Mouse (Mus musculus) bone marrow macrophage, adult 2 months (primary cell): Measurements from ENCODE around the gene AC140267.1. TPM values are rescaled to one million over a fixed set of nuclear protein-coding genes. Genes with fewer than 3 reads are reported as not detected.
A peak's percentile ranks its signal among the peaks of the same experiment; 100 is the strongest.

Experiments used
- H3K27ac ChIP-seq: 2 replicates; pipeline ENCODE4 v1.5.1; 2012; ENCODE audit warnings: low read depth, low read length; ENCODE audit not compliant: insufficient read depth
- H3K4me1 ChIP-seq: 2 replicates; pipeline ENCODE4 v1.6.1; 2012; ENCODE audit warnings: low read length; ENCODE audit not compliant: control insufficient read depth, insufficient read depth
- H3K4me3 ChIP-seq: 2 replicates; pipeline ENCODE4 v1.5.1; 2012; ENCODE audit warnings: mild to moderate bottlenecking, low read length, moderate library complexity; ENCODE audit not compliant: insufficient read depth
- CTCF ChIP-seq: IDR thresholded peaks from 2 replicates; pipeline ENCODE4 v1.5.1; 2012; ENCODE audit warnings: low read depth, mild to moderate bottlenecking, low read length, moderate library complexity
- POLR2A ChIP-seq: IDR thresholded peaks from 2 replicates; pipeline ENCODE4 v1.6.1; 2012; ENCODE audit warnings: mild to moderate bottlenecking, low read depth, low read length, borderline replicate concordance
- polyA plus RNA-seq: library from polyadenylated mRNA; stranded (reverse); fragments of >200 nt; gene quantifications from 2 replicates; pipeline ENCODE4 v1.2.4, GENCODE M21; 2012; ENCODE audit not compliant: missing spikeins, insufficient read depth, insufficient read length

AC140267.1 gene
- not detected in 2 replicates for polyA plus RNA-seq

GRCm38 (mm10) chr15:80235535-80235934, at the start of gene AC140267.1:
Gene AC140267.1 (plus strand): TSS chr15:80235835.
- peak within 1 kb of the TSS; percentile 51; the same call in 1 of the 2 replicates for H3K27ac ChIP-seq
- peaks cover 6% of the 10 kb centered on the region for H3K4me1 ChIP-seq
- H3K4me3 ChIP-seq, result peak within 1 kb of the TSS; percentile 87
- TF ChIP-seq POLR2A, result no peak
- no peak for TF ChIP-seq CTCF

- H3K4me1 ChIP-seq, result no peaks in the 10 kb centered on the region
- no peak overlapping the region for H3K4me3 ChIP-seq
- TF ChIP-seq POLR2A (no peak), CTCF (no peak)
- no peak overlapping the region for H3K27ac ChIP-seq
Observed at GRCm38 (mm10) chr15:80188927-80189326, 46.7 kb upstream of the AC140267.1 start.

DNA sequence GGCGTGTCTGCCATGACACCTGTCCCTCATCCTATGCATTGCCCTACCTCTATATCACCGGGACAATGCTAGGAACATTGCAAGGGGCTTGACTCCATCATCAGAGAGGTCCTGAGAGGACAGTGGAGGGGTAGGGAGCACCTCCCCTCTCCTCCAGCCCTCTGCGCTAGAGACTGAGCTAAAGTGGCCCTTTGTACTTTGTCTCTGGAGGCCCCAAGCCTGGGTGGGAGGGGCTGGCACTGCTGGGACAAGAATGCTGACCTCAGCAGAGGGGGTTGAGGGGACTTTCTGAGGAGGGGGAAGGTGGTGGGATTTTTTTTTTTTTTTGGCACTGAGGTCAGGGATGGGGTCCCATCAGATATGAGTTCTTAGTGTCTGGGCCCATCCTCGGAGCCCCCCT, 45.6 kb upstream of the AC140267.1 start:
- Histone ChIP-seq H3K27ac (no peak overlapping the region), H3K4me3 (no peak overlapping the region), H3K4me1 (no peaks in the 10 kb centered on the region)
- TF ChIP-seq CTCF, result no peak
- no peak for TF ChIP-seq POLR2A

DNA sequence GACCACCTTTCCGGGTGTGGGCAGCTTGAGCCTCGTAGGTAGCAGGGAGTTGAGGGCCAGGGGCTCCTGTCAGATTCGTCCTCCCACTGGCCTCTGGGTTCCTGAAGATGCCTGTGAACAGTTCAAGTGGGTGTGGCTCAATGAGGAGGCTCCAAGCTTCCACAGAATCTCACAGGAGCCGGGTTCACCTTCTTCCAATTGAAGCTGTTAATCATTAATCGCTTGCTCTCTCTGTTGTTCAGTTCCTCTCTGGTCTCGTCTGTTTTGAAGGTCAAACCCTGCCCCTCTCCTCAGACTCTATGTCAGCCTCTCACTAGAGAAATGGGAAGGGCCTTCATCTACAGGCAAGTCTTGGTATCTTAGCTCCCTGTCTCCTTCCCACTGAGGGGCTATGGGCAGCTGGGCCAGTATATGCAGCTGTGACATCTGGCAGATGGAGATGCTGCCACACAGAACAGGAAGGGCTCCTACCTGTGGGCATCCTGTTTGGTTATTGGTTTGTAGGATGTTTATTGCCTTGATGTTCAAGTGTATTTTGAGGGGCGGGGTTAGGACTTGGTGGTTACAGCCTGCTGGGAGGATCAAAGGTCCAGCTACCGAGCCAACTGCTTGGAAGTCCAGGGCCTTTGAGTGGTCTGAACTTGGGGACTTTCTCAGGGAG, 43.9 kb upstream of the AC140267.1 start:
- Histone ChIP-seq H3K27ac (no peak overlapping the region), H3K4me1 (no peaks in the 10 kb centered on the region), H3K4me3 (no peak overlapping the region)
- TF ChIP-seq POLR2A (no peak), CTCF (no peak)

DNA sequence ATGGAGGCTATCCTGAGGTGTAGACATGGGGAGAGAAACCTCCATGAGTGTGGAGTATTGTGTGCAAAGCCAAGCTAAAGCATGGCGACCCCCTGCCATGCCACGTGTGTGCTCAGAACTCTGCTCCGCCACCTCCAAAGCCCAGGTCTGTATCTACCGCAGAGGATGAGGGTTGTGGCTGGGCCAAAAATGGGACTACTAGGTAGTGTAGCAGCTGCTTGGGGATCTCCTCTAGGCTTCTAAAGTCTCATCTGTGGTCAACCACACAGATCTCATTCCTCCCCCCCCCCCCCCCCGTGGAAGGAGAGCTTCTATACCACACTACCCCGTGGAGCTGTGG, 43.4 kb upstream of the AC140267.1 start:
- TF ChIP-seq POLR2A, result no peak
- TF ChIP-seq CTCF, result no peak
- H3K27ac ChIP-seq, result no peak overlapping the region
- H3K4me3 ChIP-seq, result no peak overlapping the region
- H3K4me1 ChIP-seq, result no peaks in the 10 kb centered on the region

DNA sequence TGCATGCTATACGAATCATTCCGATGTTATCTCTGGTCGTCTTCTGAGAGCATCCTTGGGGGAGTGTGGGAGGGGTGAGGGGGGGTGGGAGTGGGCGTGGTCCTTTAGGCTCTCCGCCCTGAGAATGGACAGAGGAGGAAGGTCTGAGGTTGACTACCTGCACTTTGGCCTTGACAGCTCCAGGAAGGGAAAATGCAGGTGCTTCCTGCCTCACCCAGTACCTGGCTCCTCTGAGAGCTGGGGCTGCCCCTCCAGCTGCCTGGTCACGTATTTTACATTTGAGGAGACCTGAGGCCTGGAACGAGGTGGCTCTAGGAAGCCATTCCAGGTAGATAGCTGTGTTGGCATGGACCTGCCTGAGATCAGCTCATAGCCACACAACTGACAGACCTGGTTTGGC, 42.8 kb upstream of the AC140267.1 start:
- H3K4me1 ChIP-seq, result no peaks in the 10 kb centered on the region
- TF ChIP-seq CTCF, result no peak
- TF ChIP-seq POLR2A, result no peak
- H3K4me3 ChIP-seq, result no peak overlapping the region
- no peak overlapping the region for H3K27ac ChIP-seq

GRCm38 (mm10) chr15:80199556-80199955, 36.1 kb upstream of the AC140267.1 start:
- no peaks in the 10 kb centered on the region for H3K4me1 ChIP-seq
- no peak overlapping the region for H3K4me3 ChIP-seq
- no peak overlapping the region for H3K27ac ChIP-seq
- TF ChIP-seq CTCF, result no peak
- no peak for TF ChIP-seq POLR2A

DNA sequence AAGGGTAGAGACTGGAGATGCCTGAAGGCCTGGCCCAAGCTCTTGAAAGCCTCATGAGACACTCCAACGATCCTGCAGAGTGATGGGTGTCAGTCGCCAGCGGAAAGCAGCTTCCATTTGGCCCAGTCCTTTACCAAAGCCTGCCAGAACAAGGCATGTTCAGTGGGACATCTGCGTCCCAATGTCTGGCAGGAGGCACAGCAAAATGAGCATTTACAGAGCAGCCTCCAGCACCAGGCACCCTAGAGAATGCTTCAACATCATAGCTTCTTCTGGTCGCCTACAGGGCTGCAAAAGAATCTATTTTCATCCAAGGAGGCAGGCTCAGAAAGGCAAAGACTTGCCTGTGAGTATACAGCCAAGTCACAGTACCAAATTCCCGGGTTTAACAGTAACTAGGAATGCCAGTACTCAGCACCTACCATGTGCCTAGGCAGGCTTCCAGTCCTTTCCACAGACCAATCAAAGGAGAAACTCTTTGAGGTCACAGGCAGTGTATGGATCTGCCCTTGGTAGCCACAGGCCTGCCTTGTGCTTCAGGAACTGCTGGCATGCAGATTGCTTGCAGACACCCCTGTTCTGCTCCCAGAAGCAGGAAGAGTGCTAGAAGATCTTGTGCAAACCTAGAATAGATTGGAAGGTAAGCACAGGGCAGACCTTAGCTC, 33.4 kb upstream of the AC140267.1 start:
- Histone ChIP-seq H3K4me1 (no peaks in the 10 kb centered on the region), H3K4me3 (no peak overlapping the region), H3K27ac (no peak overlapping the region)
- TF ChIP-seq POLR2A (no peak), CTCF (no peak)

DNA sequence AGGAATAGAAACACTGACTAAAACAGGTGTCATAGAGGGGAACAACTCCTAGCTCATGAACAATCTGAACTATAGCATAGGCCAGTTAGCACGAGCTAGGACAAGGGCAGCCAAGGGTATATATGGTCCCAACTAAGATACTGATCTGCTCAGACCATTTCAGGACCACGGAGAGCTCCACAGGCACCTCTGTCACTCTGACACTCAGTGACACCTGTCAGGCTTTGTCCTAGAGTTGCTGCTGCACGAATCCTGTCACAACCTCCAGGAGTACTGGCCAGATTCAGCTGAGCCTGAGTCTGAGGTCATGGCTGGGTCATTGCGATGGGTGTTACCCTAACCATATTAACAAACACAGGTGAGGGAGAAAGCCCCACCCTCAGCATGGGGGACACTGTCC, 32.2 kb upstream of the AC140267.1 start:
- Histone ChIP-seq H3K4me3 (no peak overlapping the region), H3K27ac (no peak overlapping the region), H3K4me1 (no peaks in the 10 kb centered on the region)
- TF ChIP-seq POLR2A (no peak), CTCF (no peak)

DNA sequence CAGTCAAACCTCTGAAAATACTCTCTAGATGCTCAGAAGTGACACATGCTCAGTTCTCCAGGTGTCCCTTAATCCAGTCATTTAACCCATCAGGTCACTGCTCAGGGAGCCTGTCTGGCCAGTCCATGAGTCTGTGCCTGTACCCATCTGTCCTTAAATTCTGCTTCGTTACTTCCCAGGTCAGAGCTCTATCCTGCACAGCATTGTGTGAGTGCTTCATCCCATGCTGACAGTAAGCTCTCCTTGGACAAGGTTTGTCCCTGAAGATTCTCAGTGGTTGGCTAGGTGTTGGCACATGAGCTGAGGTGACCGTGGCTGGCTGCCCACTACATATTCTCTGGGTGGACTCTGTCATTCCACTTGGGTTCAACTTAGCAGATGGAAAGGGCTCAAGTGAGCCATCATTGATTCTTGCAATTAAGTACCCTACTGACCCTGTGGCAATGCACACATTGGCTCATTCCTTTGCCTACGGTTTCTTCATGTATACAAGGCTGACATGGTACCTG, 29.5 kb upstream of the AC140267.1 start:
- TF ChIP-seq POLR2A (no peak), CTCF (no peak)
- no peak overlapping the region for H3K27ac ChIP-seq
- no peak overlapping the region for H3K4me3 ChIP-seq
- no peaks in the 10 kb centered on the region for H3K4me1 ChIP-seq
